In the genomic region with DNA sequence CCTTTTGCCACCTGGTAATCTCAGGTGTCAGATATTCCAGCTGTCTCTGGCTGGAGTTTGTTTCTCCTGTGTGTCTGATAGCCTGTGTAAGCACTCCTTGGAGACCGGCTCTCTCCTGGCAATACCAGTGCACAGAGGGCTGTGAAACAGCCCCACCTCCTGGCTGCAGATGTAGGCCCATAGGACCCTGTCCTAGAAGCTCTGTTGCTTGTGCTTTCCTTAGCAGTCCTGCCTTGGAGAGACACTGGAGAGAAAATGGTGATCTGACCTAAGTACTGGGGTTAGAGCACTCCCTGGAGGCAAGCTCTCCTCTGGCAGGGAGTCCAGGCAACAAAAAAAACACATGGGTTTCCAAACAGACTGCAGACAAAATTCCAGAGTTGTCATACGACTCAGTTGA, we compare ENCODE assay signal across 15 mouse cellular contexts.
A peak's percentile ranks its signal among the peaks of the same experiment; 100 is the strongest.
DNase-seq lines count a peak whose midpoint lies in the region; ATAC-seq and TF ChIP-seq lines count a peak whose summit lies in the region.
"Had no signal": no experiment of that assay in that cellular context is flagged by ENCODE, and none has a peak within 500 bp of the region (broad histone marks: within the 10 kb centered on the region; RNA-seq: fewer than 3 reads in every experiment).

No protein-coding gene starts in this region.

- no peaks in the 10 kb centered on the region for H3K4me1 ChIP-seq in liver, embryonic 11.5 days (replicated peaks; ENCODE audit: control insufficient read depth, insufficient read depth, low read length)
- H3K4me1 ChIP-seq: embryonic facial prominence, embryonic 12.5 days; forebrain, embryonic 12.5 days; heart, embryonic 10.5 days; intestine, embryonic 15.5 days; limb, embryonic 10.5 days; midbrain, embryonic 12.5 days had no signal

- no peaks in the 10 kb centered on the region for H3K9me3 ChIP-seq in liver, embryonic 11.5 days (ENCODE audit: control insufficient read depth, low read length)
- H3K9me3 ChIP-seq: embryonic facial prominence, embryonic 12.5 days; forebrain, embryonic 12.5 days; heart, embryonic 10.5 days; intestine, embryonic 15.5 days; limb, embryonic 10.5 days; midbrain, embryonic 12.5 days had no signal

- no peak overlapping the region for H3K4me3 ChIP-seq in liver, embryonic 11.5 days (ENCODE audit: low read depth, low read length)
- H3K4me3 ChIP-seq: embryonic facial prominence, embryonic 12.5 days; forebrain, embryonic 12.5 days; heart, embryonic 10.5 days; intestine, embryonic 15.5 days; limb, embryonic 10.5 days; midbrain, embryonic 12.5 days had no signal

- DNase-seq in liver (peak; percentile 4), ES-CJ7 (ENCODE audit: low read depth, low spot score) (peak; percentile 22)
- DNase-seq in liver, embryonic 11.5 days (ENCODE audit: low spot score): no peak
- peak; percentile 29 for DNase-seq in CD4-positive, CD25-positive, alpha-beta regulatory T cell, adult 2 months (ENCODE audit: low read depth, low spot score)
- DNase-seq in brain, embryonic 14.5 days (ENCODE audit: low read depth): peak; percentile 11
- DNase-seq in layer of hippocampus, postnatal 36 days: no peak
- DNase-seq in layer of hippocampus, postnatal 25 days (ENCODE audit: extremely low spot score in 1 of 2, low spot score in 1 of 2): no peak
- DNase-seq: cerebellum, adult 8-10 months; spleen, adult 18-20 months had no signal

- no peaks in the 10 kb centered on the region for H3K36me3 ChIP-seq in liver, embryonic 11.5 days (ENCODE audit: control insufficient read depth, insufficient read depth, low read length)
- H3K36me3 ChIP-seq: embryonic facial prominence, embryonic 12.5 days; forebrain, embryonic 12.5 days; heart, embryonic 10.5 days; intestine, embryonic 15.5 days; limb, embryonic 10.5 days; midbrain, embryonic 12.5 days had no signal

- H3K27ac ChIP-seq in liver, embryonic 11.5 days (ENCODE audit: low read depth, low read length): no peak overlapping the region
- H3K27ac ChIP-seq: embryonic facial prominence, embryonic 12.5 days; forebrain, embryonic 12.5 days; heart, embryonic 10.5 days; intestine, embryonic 15.5 days; limb, embryonic 10.5 days; midbrain, embryonic 12.5 days had no signal

- WGBS in liver, embryonic 11.5 days: 60% methylated on average over 2 of the region's 2 CpGs

- no peaks in the 10 kb centered on the region for H3K27me3 ChIP-seq in liver, embryonic 11.5 days (replicated peaks; ENCODE audit: control insufficient read depth, insufficient read depth, low read length)
- H3K27me3 ChIP-seq: embryonic facial prominence, embryonic 12.5 days; forebrain, embryonic 12.5 days; intestine, embryonic 15.5 days; midbrain, embryonic 12.5 days had no signal

- H3K4me2 ChIP-seq in liver, embryonic 11.5 days: no peak overlapping the region
- H3K4me2 ChIP-seq: embryonic facial prominence, embryonic 12.5 days; forebrain, embryonic 12.5 days; intestine, embryonic 15.5 days; midbrain, embryonic 12.5 days had no signal

- no peak overlapping the region for H3K9ac ChIP-seq in liver, embryonic 11.5 days (ENCODE audit: low read depth, low read length)
- H3K9ac ChIP-seq: embryonic facial prominence, embryonic 12.5 days; forebrain, embryonic 12.5 days; intestine, embryonic 15.5 days; midbrain, embryonic 12.5 days had no signal

- ATAC-seq in liver, embryonic 11.5 days (replicated peaks; ENCODE audit: low FRiP score): no peak
- ATAC-seq: intestine, embryonic 15.5 days had no signal

- no peak for TF ChIP-seq POLR2A in brain, embryonic 14.5 days (IDR thresholded peaks at IDR 0.05; ENCODE audit: borderline replicate concordance, extremely low read depth, insufficient read depth, insufficient read length, poor library complexity, severe bottlenecking)

- peak; percentile 23; the same call in 1 of the 2 replicates for TF ChIP-seq CTCF in brain, embryonic 14.5 days (IDR thresholded peaks at IDR 0.05; ENCODE audit: borderline replicate concordance, extremely low read depth, insufficient read depth, insufficient read length)

Comparison
In these comparisons a context has a peak if more than half of its experiments do, and no peak if none do; other contexts are left out.
1. DNase-seq: peak in liver (single experiment), CD4-positive, CD25-positive, alpha-beta regulatory T cell, adult 2 months (single experiment), ES-CJ7 (single experiment) and brain, embryonic 14.5 days (single experiment); none in liver, embryonic 11.5 days (single experiment), layer of hippocampus, postnatal 36 days (0 of 2) and layer of hippocampus, postnatal 25 days (0 of 2).